Comparison of ENCODE assay signal across 8 mouse cellular contexts in genomic region chr12:77237950-77238530, GRCm38 (mm10). TPM values are rescaled to one million over a fixed set of nuclear protein-coding genes. Genes with fewer than 3 reads are reported as not detected.
A peak's percentile ranks its signal among the peaks of the same experiment; 100 is the strongest.
DNase-seq lines count a peak whose midpoint lies in the region; ATAC-seq lines count a peak whose summit lies in the region.

Fut8 (plus strand) TSS chr12:77238125.

- WGBS in intestine, embryonic 14.5 days, result under 1% methylated on average over 46 of the region's 46 CpGs

- H3K36me3 ChIP-seq in intestine, embryonic 14.5 days (ENCODE audit: control insufficient read depth, insufficient read depth, low read length), result no peaks in the 10 kb centered on the region

- H3K9ac ChIP-seq in intestine, embryonic 14.5 days (ENCODE audit: low read length), result peak within 1 kb of the TSS; percentile 87

- peak within 1 kb of the TSS; percentile 73 for H3K4me3 ChIP-seq in intestine, embryonic 14.5 days (ENCODE audit: low read depth, low read length)

- H3K4me2 ChIP-seq in intestine, embryonic 14.5 days (ENCODE audit: low read length), result peak within 1 kb of the TSS; percentile 83

- H3K9me3 ChIP-seq in intestine, embryonic 14.5 days (ENCODE audit: control insufficient read depth, low read length), result no peaks in the 10 kb centered on the region

- intact Hi-C loops in gastrocnemius, postnatal 14 days (cut with DNase I; ENCODE audit: low total_unique reads), result loop anchor here (10.0 kb wide), 1 partner anchor 193 kb away; no protein-coding TSS in a partner anchor
- intact Hi-C loops in left cerebral cortex, postnatal 14 days (cut with DNase I), result loop anchor here (5.0 kb wide), 1 partner anchor 231 kb away; no protein-coding TSS in a partner anchor

- ATAC-seq in intestine, embryonic 14.5 days (replicated peaks; ENCODE audit: low FRiP score, low TSS enrichment, low read depth), result peak; percentile 78

- H3K27ac ChIP-seq in intestine, embryonic 14.5 days (ENCODE audit: low read depth), result peak within 1 kb of the TSS; percentile 88

- peak; percentile 93 for DNase-seq in adipocyte (ENCODE audit: low spot score)
- peak; percentile 95 for DNase-seq in embryo, embryonic 10 days (ENCODE audit: low spot score)
- DNase-seq in gastrocnemius, postnatal 14 days, result peak; percentile 91
- peak; percentile 92 for DNase-seq in intestine, embryonic 14.5 days (ENCODE audit: low spot score)
- DNase-seq in left cerebral cortex, postnatal 14 days (ENCODE audit: low spot score in 2 of 2), result peak; percentile 87 to 88
- DNase-seq in mesoderm, embryonic 11.5 days (ENCODE audit: low read depth, low spot score), result peak; percentile 91
- DNase-seq in right cerebral cortex, postnatal 36 days (ENCODE audit: low spot score in 2 of 2), result peak; percentile 79 to 87
- DNase-seq in yolk sac, embryonic 10.5 days (ENCODE audit: low spot score), result peak; percentile 90

- H3K27me3 ChIP-seq in intestine, embryonic 14.5 days (replicated peaks; ENCODE audit: control insufficient read depth, insufficient read depth, low read length), result no peaks in the 10 kb centered on the region

- H3K4me1 ChIP-seq in intestine, embryonic 14.5 days (replicated peaks; ENCODE audit: control insufficient read depth, insufficient read depth, low read length), result peaks cover 5% of the 10 kb centered on the region; the same call in 1 of the 2 replicates

RNA-seq across cellular contexts. Expression of gene Fut8, which starts in this region (rescaled TPM):
- 10 to 100 TPM; 15.5 to 20.9 TPM for total RNA-seq in gastrocnemius, postnatal 14 days (2021)
- polyA plus RNA-seq in intestine, embryonic 14.5 days (2014; fragmentation: Nextera tagmentation; extraction: Ambion mirVana), result 17.2 and 19.4 TPM in 2 replicates
- 10 to 100 TPM; 75.6 to 76.8 TPM for total RNA-seq in left cerebral cortex, postnatal 14 days (2021)

Comparison
In these comparisons a context has a peak if more than half of its experiments do, and no peak if none do; other contexts are left out.
1. Peak in every context shown above with its lines: DNase-seq, ATAC-seq, H3K4me3 ChIP-seq and H3K27ac ChIP-seq.